Mouse (Mus musculus): ENCODE data around the gene Senp6.

Gene Senp6

GRCm38 (mm10) chr9:80171241-80171640 lies 104.5 kb downstream of the Senp6 start:
- no peak for DNase-seq (ENCODE audit: low read depth, low spot score)

- DNase-seq (ENCODE audit: low read depth, low spot score) = no peak
Measured at GRCm38 (mm10) chr9:80172396-80173222, 105.9 kb downstream of the Senp6 start.

GRCm38 (mm10) chr9:80173629-80174028 lies 106.9 kb downstream of the Senp6 start:
- no peak for DNase-seq (ENCODE audit: low read depth, low spot score)

GRCm38 (mm10) chr9:80176696-80177478 lies 110.2 kb downstream of the Senp6 start:
- no peak for DNase-seq (ENCODE audit: low read depth, low spot score)

GRCm38 (mm10) chr9:80178670-80179069 lies 112.0 kb downstream of the Senp6 start:
- DNase-seq (ENCODE audit: low read depth, low spot score) = no peak

GRCm38 (mm10) chr9:80179688-80180087 lies 113.0 kb downstream of the Senp6 start:
- no peak for DNase-seq (ENCODE audit: low read depth, low spot score)

GRCm38 (mm10) chr9:80180771-80181170 lies 114.1 kb downstream of the Senp6 start:
- DNase-seq (ENCODE audit: low read depth, low spot score) = no peak

GRCm38 (mm10) chr9:80181692-80182091 lies 115.0 kb downstream of the Senp6 start:
- DNase-seq (ENCODE audit: low read depth, low spot score) = no peak

- DNase-seq (ENCODE audit: low read depth, low spot score) = no peak
Measured at GRCm38 (mm10) chr9:80184138-80184537, 117.4 kb downstream of the Senp6 start.

- DNase-seq (ENCODE audit: low read depth, low spot score) = no peak
Measured at GRCm38 (mm10) chr9:80185737-80186136, 119.0 kb downstream of the Senp6 start.

GRCm38 (mm10) chr9:80186693-80187092 lies 120.0 kb downstream of the Senp6 start:
- DNase-seq (ENCODE audit: low read depth, low spot score) = no peak

GRCm38 (mm10) chr9:80188324-80188893 lies 121.7 kb downstream of the Senp6 start:
- no peak for DNase-seq (ENCODE audit: low read depth, low spot score)

GRCm38 (mm10) chr9:80191240-80191639 lies 124.5 kb downstream of the Senp6 start:
- DNase-seq (ENCODE audit: low read depth, low spot score) = no peak

- DNase-seq (ENCODE audit: low read depth, low spot score) = no peak
Measured at GRCm38 (mm10) chr9:80192324-80192723, 125.6 kb downstream of the Senp6 start.

- no peak for DNase-seq (ENCODE audit: low read depth, low spot score)
Measured at GRCm38 (mm10) chr9:80194446-80194845, 127.7 kb downstream of the Senp6 start.
